Mouse (Mus musculus) heart, postnatal 0 days (tissue): ENCODE results near the gene Met. TPM values are rescaled to one million over a fixed set of nuclear protein-coding genes. Genes with fewer than 3 reads are reported as not detected.

Experiments used
- ATAC-seq: fragments of 200-750 bp; cut with Nextera tagmentation; 2 replicates; pipeline ENCODE4 v1.8.0; 2017; ENCODE audit warnings: low read depth, moderate number of reproducible peaks, moderate library complexity; ENCODE audit not compliant: insufficient read depth
- DNase-seq: peaks from one replicate; pipeline ENCODE4 v3.0.0-alpha.2; 2016; ENCODE audit warnings: low spot score
- H3K27ac ChIP-seq: fragments of 300-500 bp; sonication (generic); 2 replicates; pipeline ENCODE4 v1.5.1; 2014; ENCODE audit warnings: low read depth, mild to moderate bottlenecking
- H3K27me3 ChIP-seq: fragments of 300-500 bp; sonication (generic); 2 replicates; pipeline ENCODE4 v1.6.1; 2014; ENCODE audit warnings: low read length, mixed read lengths; ENCODE audit not compliant: control insufficient read depth, insufficient read depth
- H3K36me3 ChIP-seq: fragments of 300-500 bp; sonication (generic); replicated peaks from 2 replicates; pipeline ENCODE4 v1.6.1; 2014; ENCODE audit warnings: low read length, mixed read lengths; ENCODE audit not compliant: control insufficient read depth, insufficient read depth
- H3K4me1 ChIP-seq: fragments of 300-500 bp; sonication (generic); 2 replicates; pipeline ENCODE4 v1.6.1; 2014; ENCODE audit warnings: antibody characterized with exemption; ENCODE audit not compliant: control insufficient read depth, insufficient read depth
- H3K4me2 ChIP-seq: fragments of 300-500 bp; sonication (generic); 2 replicates; pipeline ENCODE4 v1.6.1; 2014; ENCODE audit warnings: low read depth, mild to moderate bottlenecking, low read length, moderate library complexity
- H3K4me3 ChIP-seq: fragments of 300-500 bp; sonication (generic); 2 replicates; pipeline ENCODE4 v1.5.1; 2014; ENCODE audit warnings: low read depth, low read length
- H3K9ac ChIP-seq: fragments of 300-500 bp; sonication (generic); replicated peaks from 2 replicates; pipeline ENCODE4 v1.6.1; 2014; ENCODE audit warnings: low read depth, low read length, mixed read lengths
- H3K9me3 ChIP-seq: fragments of 300-500 bp; sonication (generic); replicated peaks from 2 replicates; pipeline ENCODE4 v1.6.1; 2016; ENCODE audit warnings: low read length; ENCODE audit not compliant: control insufficient read depth
- CTCF ChIP-seq: IDR thresholded peaks from 2 replicates; pipeline ENCODE4 v1.5.1; 2016; ENCODE audit warnings: antibody characterized with exemption, control low read depth, low read depth
- EP300 ChIP-seq: IDR thresholded peaks from 2 replicates; pipeline ENCODE4 v1.6.1; 2016; ENCODE audit warnings: antibody characterized with exemption, low read depth
- WGBS: fragments of 180-500 bp; shearing (Covaris S2); extraction: QIAGEN DNeasy Blood & Tissue Kit; methylation state at CpG from one replicate; pipeline ENCODE4 v1.1.7; 2014; 5-methylcytosine and 5-hydroxymethylcytosine counted together
- polyA plus RNA-seq: library from polyadenylated mRNA; unstranded; fragments of >200 nt; fragmentation: Nextera tagmentation; extraction: Ambion mirVana; gene quantifications from 2 replicates; pipeline ENCODE4 v1.2.1, GENCODE M21; 2015
- total RNA-seq: library from RNA; depleted of rRNA; stranded (reverse); fragments of >200 nt; gene quantifications from 2 replicates; pipeline ENCODE4 v1.2.3, GENCODE M21; 2014; ENCODE audit warnings: low replicate concordance

Met gene
- total and polyA plus RNA-seq, 2 experiments from 2014 or later = 0.61 to 2.7 TPM

DNA sequence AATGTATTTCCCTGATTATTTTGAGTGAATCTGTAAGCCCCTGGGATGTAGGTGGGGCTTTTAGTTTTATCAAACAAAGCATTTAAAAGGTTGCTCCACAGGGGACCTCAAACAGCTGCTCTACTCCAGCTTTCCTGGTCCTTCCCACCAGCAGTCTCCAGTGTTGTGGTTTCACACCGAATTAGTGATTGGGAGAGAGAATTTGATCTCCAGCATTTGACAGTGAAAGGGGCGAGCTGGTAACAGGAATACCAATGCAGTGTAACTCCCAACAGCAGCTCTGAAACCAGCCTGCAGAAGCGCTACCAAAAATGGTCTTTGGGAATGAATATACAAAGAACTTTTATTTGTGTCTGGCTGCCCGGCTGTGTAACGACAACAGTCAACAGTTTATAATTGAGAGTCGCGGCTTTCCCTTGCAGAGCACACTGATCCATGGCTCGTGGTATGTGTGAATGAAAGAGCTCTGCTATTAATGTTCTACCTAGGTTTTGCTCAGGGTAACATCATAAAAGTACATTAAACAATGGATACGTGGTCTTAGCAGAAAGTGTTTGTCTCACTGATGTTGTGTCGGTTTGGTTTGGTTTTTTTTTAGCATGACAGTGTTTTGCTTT, 99.0 kb downstream of the Met start:
- DNase-seq (no peak), ATAC-seq (no peak)
- H3K27me3 ChIP-seq = no peaks in the 10 kb centered on the region
- H3K36me3 ChIP-seq = no peaks in the 10 kb centered on the region
- TF ChIP-seq EP300 = no peak
- TF ChIP-seq CTCF = no peak
- 31% methylated on average over 10 of the region's 10 CpGs for WGBS
- no peak overlapping the region for H3K4me3 ChIP-seq
- H3K4me1 ChIP-seq = no peaks in the 10 kb centered on the region
- H3K4me2 ChIP-seq = no peak overlapping the region
- no peak overlapping the region for H3K9ac ChIP-seq
- H3K27ac ChIP-seq = no peak overlapping the region
- no peaks in the 10 kb centered on the region for H3K9me3 ChIP-seq

DNA sequence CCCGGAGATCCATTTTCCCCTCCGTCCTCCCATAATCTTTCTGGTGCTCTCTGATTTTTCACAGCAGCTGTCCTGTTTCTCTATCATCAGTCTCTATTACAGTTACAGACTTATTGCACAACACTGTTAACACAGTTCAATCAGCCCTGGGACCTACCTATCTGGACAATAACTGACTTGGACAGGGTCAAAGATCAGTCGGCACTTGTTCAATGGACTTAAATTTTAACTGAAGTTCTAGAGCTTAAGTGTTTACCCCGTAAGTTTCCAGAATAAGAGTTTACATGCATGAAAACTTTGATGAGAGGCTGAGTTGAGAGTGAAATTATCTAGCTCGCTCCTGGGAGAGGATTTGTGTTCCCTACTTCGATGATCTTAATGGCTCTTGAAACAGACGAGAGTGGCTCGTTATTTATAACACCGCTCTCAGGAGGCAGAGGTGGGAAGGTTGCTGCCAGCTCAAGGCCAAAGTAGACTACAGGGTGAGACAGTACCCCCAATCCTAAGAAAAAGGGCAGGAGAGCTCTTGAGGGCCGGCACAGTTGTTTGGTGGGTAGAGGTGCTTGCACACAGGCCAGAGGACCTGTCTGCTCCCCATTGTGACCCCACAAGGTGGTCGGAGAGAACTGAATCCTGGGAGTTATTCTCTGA, 105.2 kb downstream of the Met start:
- no peak for TF ChIP-seq CTCF
- TF ChIP-seq EP300 = no peak
- 73% methylated on average over 11 of the region's 11 CpGs for WGBS
- H3K4me1 ChIP-seq = 0 out of 2 replicates have a peak, but pooled peaks cover 9% of the 10 kb centered on the region
- no peaks in the 10 kb centered on the region for H3K9me3 ChIP-seq
- no peak overlapping the region for H3K4me2 ChIP-seq
- H3K36me3 ChIP-seq = no peaks in the 10 kb centered on the region
- H3K9ac ChIP-seq = no peak overlapping the region
- DNase-seq (no peak), ATAC-seq (no peak)
- H3K27me3 ChIP-seq = no peaks in the 10 kb centered on the region
- no peak overlapping the region for H3K4me3 ChIP-seq
- no peak overlapping the region for H3K27ac ChIP-seq

DNA sequence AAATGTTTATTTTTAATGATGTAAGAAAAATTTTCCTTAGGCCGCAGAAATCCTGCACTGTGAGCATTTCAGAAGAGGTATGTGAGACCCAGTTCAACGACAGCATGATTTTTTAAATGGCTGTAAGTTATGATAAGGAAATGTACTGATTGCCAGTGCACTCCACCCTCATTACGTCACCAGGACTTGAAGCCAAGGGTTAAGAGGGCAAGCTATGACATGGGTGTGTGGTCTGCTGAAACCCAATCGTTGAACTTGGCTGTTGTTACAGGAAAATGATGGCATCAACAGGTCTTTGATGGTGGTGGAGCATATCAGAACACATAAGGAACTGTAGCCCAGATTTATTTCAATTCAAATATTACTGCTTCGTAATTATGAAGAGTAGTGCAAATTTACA, 109.6 kb downstream of the Met start:
- WGBS = 39% methylated on average over 5 of the region's 5 CpGs

DNA sequence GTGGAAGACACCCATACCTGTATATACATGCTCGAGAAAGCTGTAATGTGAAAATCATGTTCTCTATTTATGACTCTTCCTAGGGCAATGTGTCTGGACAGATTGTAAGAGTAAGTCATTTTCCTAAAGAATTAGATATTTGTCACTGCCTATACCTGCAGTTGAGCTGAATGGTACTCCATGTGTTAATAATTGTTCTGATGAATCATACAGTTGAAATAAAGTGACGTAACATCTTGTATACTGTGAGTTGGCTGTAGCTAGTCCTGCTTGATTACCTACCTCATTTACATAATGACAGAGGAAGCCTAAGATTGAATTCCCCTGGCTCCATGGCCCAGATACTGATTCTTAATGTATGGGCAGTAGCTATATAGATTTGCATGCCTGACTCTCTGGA, 110.1 kb downstream of the Met start:
- Histone ChIP-seq H3K36me3 (no peaks in the 10 kb centered on the region), H3K4me3 (no peak overlapping the region), H3K27ac (no peak overlapping the region), H3K9me3 (no peaks in the 10 kb centered on the region), H3K4me2 (no peak overlapping the region), H3K4me1 (0 out of 2 replicates have a peak, but pooled peaks cover 9% of the 10 kb centered on the region), H3K9ac (no peak overlapping the region), H3K27me3 (no peaks in the 10 kb centered on the region)
- no peak for TF ChIP-seq CTCF
- TF ChIP-seq EP300 = no peak
- ATAC-seq (no peak), DNase-seq (no peak)
- 87% methylated on average over 2 of the region's 2 CpGs for WGBS

More for the DNA sequence above, 109.6 kb downstream of the Met start:
- H3K9ac ChIP-seq = no peak overlapping the region
- DNase-seq (no peak), ATAC-seq (no peak)
- H3K4me2 ChIP-seq = no peak overlapping the region
- H3K9me3 ChIP-seq = no peaks in the 10 kb centered on the region
- H3K36me3 ChIP-seq = no peaks in the 10 kb centered on the region
- no peak overlapping the region for H3K27ac ChIP-seq
- H3K4me3 ChIP-seq = no peak overlapping the region
- TF ChIP-seq CTCF (no peak), EP300 (no peak)
- 0 out of 2 replicates have a peak, but pooled peaks cover 9% of the 10 kb centered on the region for H3K4me1 ChIP-seq
- H3K27me3 ChIP-seq = no peaks in the 10 kb centered on the region

DNA sequence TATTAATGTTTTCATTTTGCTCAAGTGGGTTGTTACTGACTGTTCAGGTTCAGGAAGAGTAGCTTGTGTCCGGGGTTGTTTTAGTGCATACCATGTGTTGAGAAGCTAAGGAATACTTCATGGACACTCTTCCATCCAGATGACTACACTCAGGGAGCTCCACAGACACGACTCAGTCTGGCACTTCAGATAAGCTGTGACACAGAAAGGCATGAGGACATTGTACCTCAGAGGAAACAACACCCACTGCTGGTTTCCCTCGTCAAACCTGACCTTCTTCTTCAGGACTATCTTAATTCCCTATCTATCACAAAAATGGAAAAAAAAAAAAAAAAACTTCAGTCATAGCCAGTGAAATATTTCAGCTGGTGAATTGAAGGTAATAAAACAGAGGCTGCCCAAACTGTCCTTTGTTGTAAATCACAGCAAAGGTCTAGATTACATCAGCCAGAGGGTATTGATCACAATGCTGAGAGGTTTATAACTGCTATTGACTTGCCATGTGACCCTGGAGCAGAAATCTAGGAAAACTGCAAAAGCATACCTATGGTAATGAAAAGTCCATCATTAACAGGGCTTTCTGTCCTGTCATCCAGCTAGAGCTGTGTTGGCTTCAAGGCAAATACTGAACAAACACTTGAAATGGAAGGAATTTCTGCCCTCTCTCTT, 114.6 kb downstream of the Met start:
- Histone ChIP-seq H3K27me3 (no peaks in the 10 kb centered on the region), H3K4me3 (no peak overlapping the region), H3K9ac (no peak overlapping the region), H3K9me3 (no peaks in the 10 kb centered on the region), H3K4me2 (no peak overlapping the region), H3K4me1 (no peaks in the 10 kb centered on the region), H3K36me3 (no peaks in the 10 kb centered on the region), H3K27ac (no peak overlapping the region)
- WGBS = 20% methylated on average over 3 of the region's 3 CpGs
- TF ChIP-seq EP300 (no peak), CTCF (no peak)
- no peak for DNase-seq
- no peak for ATAC-seq
